Mouse (Mus musculus) kidney, postnatal 0 days (tissue): ENCODE data around the gene 1700029P11Rik. TPM values are rescaled to one million over a fixed set of nuclear protein-coding genes. Genes with fewer than 3 reads are reported as not detected.
A peak's percentile ranks its signal among the peaks of the same experiment; 100 is the strongest.
"Not testable (repeated sequence)": the region's sequence is repeated elsewhere in the genome, so short reads cannot be mapped to it uniquely, and the experiment has no call there.

Experiments
- ATAC-seq: fragments of 200-750 bp; cut with Nextera tagmentation; replicated peaks from 2 replicates; pipeline ENCODE4 v1.8.0; 2017; ENCODE audit warnings: low read depth, moderate number of reproducible peaks, moderate TSS enrichment, moderate library complexity; ENCODE audit not compliant: low FRiP score
- DNase-seq: peaks from one replicate; pipeline ENCODE4 v3.0.0-alpha.2; 2016; ENCODE audit warnings: low spot score
- H3K27ac ChIP-seq: fragments of 300-500 bp; sonication (generic); 2 replicates; pipeline ENCODE4 v1.5.1; 2014; ENCODE audit warnings: mild to moderate bottlenecking
- H3K27me3 ChIP-seq: fragments of 300-500 bp; sonication (generic); 2 replicates; pipeline ENCODE4 v1.6.1; 2014; ENCODE audit warnings: low read length, mixed read lengths; ENCODE audit not compliant: insufficient read depth
- H3K36me3 ChIP-seq: fragments of 300-500 bp; sonication (generic); 2 replicates; pipeline ENCODE4 v1.6.1; 2014; ENCODE audit warnings: low read length, mixed read lengths; ENCODE audit not compliant: insufficient read depth
- H3K4me1 ChIP-seq: fragments of 300-500 bp; sonication (generic); replicated peaks from 2 replicates; pipeline ENCODE4 v1.6.1; 2014; ENCODE audit warnings: antibody characterized with exemption, low read length, mixed read lengths; ENCODE audit not compliant: insufficient read depth
- H3K4me2 ChIP-seq: fragments of 300-500 bp; sonication (generic); 2 replicates; pipeline ENCODE4 v1.6.1; 2014; ENCODE audit warnings: mild to moderate bottlenecking, low read length, moderate library complexity, mixed read lengths
- H3K4me3 ChIP-seq: fragments of 300-500 bp; sonication (generic); replicated peaks from 2 replicates; pipeline ENCODE4 v1.5.1; 2014; ENCODE audit warnings: low read depth, low read length
- H3K9ac ChIP-seq: fragments of 300-500 bp; sonication (generic); 2 replicates; pipeline ENCODE4 v1.6.1; 2014; ENCODE audit warnings: low read depth, low read length
- H3K9me3 ChIP-seq: fragments of 300-500 bp; sonication (generic); replicated peaks from 2 replicates; pipeline ENCODE4 v1.6.1; 2016; ENCODE audit warnings: low read length, inconsistent platforms, mixed read lengths
- CTCF ChIP-seq: IDR thresholded peaks from 2 replicates; pipeline ENCODE4 v1.5.1; 2016; ENCODE audit warnings: antibody characterized with exemption, low read depth, mild to moderate bottlenecking, moderate library complexity
- WGBS: fragments of 180-500 bp; shearing (Covaris S2); extraction: QIAGEN DNeasy Blood & Tissue Kit; methylation state at CpG from one replicate; pipeline ENCODE4 v1.1.7; 2014; 5-methylcytosine and 5-hydroxymethylcytosine counted together
- polyA plus RNA-seq: library from polyadenylated mRNA; unstranded; fragments of >200 nt; fragmentation: Nextera tagmentation; extraction: Ambion mirVana; gene quantifications from 2 replicates; pipeline ENCODE4 v1.2.1, GENCODE M21; 2015

Gene 1700029P11Rik
- polyA plus RNA-seq, 1 experiment from 2014 or later, result not detected

GRCm38 (mm10) chr15:81964262-81964661, 16.1 kb upstream of the 1700029P11Rik start:
- H3K27me3 ChIP-seq, result no peaks in the 10 kb centered on the region
- 24% methylated on average over 1 of the region's 1 CpGs for WGBS
- H3K9me3 ChIP-seq, result no peaks in the 10 kb centered on the region
- no peaks in the 10 kb centered on the region for H3K36me3 ChIP-seq
- ATAC-seq, result no peak
- TF ChIP-seq CTCF, result no peak
- H3K4me1 ChIP-seq, result no peaks in the 10 kb centered on the region; the same call in 1 of the 2 replicates
- DNase-seq, result no peak
- no peak overlapping the region for H3K27ac ChIP-seq
- H3K4me2 ChIP-seq, result no peak overlapping the region
- no peak overlapping the region for H3K9ac ChIP-seq
- no peak overlapping the region for H3K4me3 ChIP-seq

GRCm38 (mm10) chr15:81964980-81965545, 15.3 kb upstream of the 1700029P11Rik start:
- Histone ChIP-seq H3K36me3 (no peaks in the 10 kb centered on the region), H3K4me3 (no peak overlapping the region), H3K4me2 (no peak overlapping the region), H3K9ac (no peak overlapping the region), H3K4me1 (no peaks in the 10 kb centered on the region; the same call in 1 of the 2 replicates), H3K27me3 (no peaks in the 10 kb centered on the region), H3K27ac (no peak overlapping the region), H3K9me3 (no peaks in the 10 kb centered on the region)
- no peak for ATAC-seq
- no peak for TF ChIP-seq CTCF
- WGBS, result 59% methylated on average over 4 of the region's 4 CpGs
- no peak for DNase-seq

GRCm38 (mm10) chr15:81966062-81966829, 14.1 kb upstream of the 1700029P11Rik start:
- WGBS, result 69% methylated on average over 12 of the region's 14 CpGs
- ATAC-seq, result no peak

GRCm38 (mm10) chr15:81967821-81968220, 12.5 kb upstream of the 1700029P11Rik start:
- DNase-seq, result no peak
- Histone ChIP-seq H3K27ac (no peak overlapping the region), H3K4me2 (no peak overlapping the region), H3K9ac (no peak overlapping the region), H3K4me1 (no peaks in the 10 kb centered on the region), H3K4me3 (no peak overlapping the region), H3K9me3 (no peaks in the 10 kb centered on the region), H3K36me3 (no peaks in the 10 kb centered on the region), H3K27me3 (no peaks in the 10 kb centered on the region)
- no peak for TF ChIP-seq CTCF
- WGBS, result 87% methylated on average over 5 of the region's 5 CpGs
- ATAC-seq, result no peak

More at GRCm38 (mm10) chr15:81966062-81966829, 14.1 kb upstream of the 1700029P11Rik start:
- no peaks in the 10 kb centered on the region for H3K9me3 ChIP-seq
- no peak overlapping the region for H3K4me2 ChIP-seq
- DNase-seq, result no peak
- TF ChIP-seq CTCF, result no peak
- no peaks in the 10 kb centered on the region for H3K27me3 ChIP-seq
- no peak overlapping the region for H3K9ac ChIP-seq
- H3K27ac ChIP-seq, result no peak overlapping the region
- no peak overlapping the region for H3K4me3 ChIP-seq
- H3K4me1 ChIP-seq, result no peaks in the 10 kb centered on the region
- H3K36me3 ChIP-seq, result no peaks in the 10 kb centered on the region

GRCm38 (mm10) chr15:81968447-81968846, 11.9 kb upstream of the 1700029P11Rik start:
- no peaks in the 10 kb centered on the region for H3K27me3 ChIP-seq
- TF ChIP-seq CTCF, result no peak
- no peaks in the 10 kb centered on the region for H3K9me3 ChIP-seq
- H3K27ac ChIP-seq, result no peak overlapping the region
- H3K9ac ChIP-seq, result no peak overlapping the region
- no peak overlapping the region for H3K4me3 ChIP-seq
- no peak overlapping the region for H3K4me2 ChIP-seq
- WGBS, result 46% methylated on average over 2 of the region's 2 CpGs
- H3K36me3 ChIP-seq, result no peaks in the 10 kb centered on the region
- no peaks in the 10 kb centered on the region for H3K4me1 ChIP-seq
- ATAC-seq (no peak), DNase-seq (no peak)

GRCm38 (mm10) chr15:81969173-81969572, 11.2 kb upstream of the 1700029P11Rik start:
- H3K9me3 ChIP-seq, result no peaks in the 10 kb centered on the region
- no peaks in the 10 kb centered on the region for H3K27me3 ChIP-seq
- no peak overlapping the region for H3K4me2 ChIP-seq
- 38% methylated on average over 7 of the region's 7 CpGs for WGBS
- no peak for TF ChIP-seq CTCF
- no peaks in the 10 kb centered on the region for H3K36me3 ChIP-seq
- ATAC-seq, result no peak
- no peak overlapping the region for H3K9ac ChIP-seq
- H3K27ac ChIP-seq, result no peak overlapping the region
- H3K4me3 ChIP-seq, result no peak overlapping the region
- H3K4me1 ChIP-seq, result no peaks in the 10 kb centered on the region
- peak; percentile 42 for DNase-seq

GRCm38 (mm10) chr15:81969635-81970034, 10.7 kb upstream of the 1700029P11Rik start:
- not testable (repeated sequence) for H3K27ac ChIP-seq, ATAC-seq, H3K4me1 ChIP-seq, H3K27me3 ChIP-seq, H3K4me2 ChIP-seq, H3K9me3 ChIP-seq, H3K9ac ChIP-seq, H3K4me3 ChIP-seq, DNase-seq, H3K36me3 ChIP-seq
- WGBS, result 62% methylated on average over 6 of the region's 6 CpGs

GRCm38 (mm10) chr15:81970498-81970897, 9.8 kb upstream of the 1700029P11Rik start:
- H3K36me3 ChIP-seq, ATAC-seq, H3K27me3 ChIP-seq: not testable (repeated sequence)

GRCm38 (mm10) chr15:81975156-81975555, 5.2 kb upstream of the 1700029P11Rik start:
- not testable (repeated sequence) for ATAC-seq, H3K9ac ChIP-seq, DNase-seq, H3K27ac ChIP-seq, H3K4me3 ChIP-seq, H3K4me1 ChIP-seq, H3K9me3 ChIP-seq, H3K36me3 ChIP-seq, H3K4me2 ChIP-seq, H3K27me3 ChIP-seq
- WGBS, result 92% methylated on average over 8 of the region's 8 CpGs

More at GRCm38 (mm10) chr15:81970498-81970897, 9.8 kb upstream of the 1700029P11Rik start:
- not testable (repeated sequence) for H3K4me1 ChIP-seq, H3K9me3 ChIP-seq, H3K4me2 ChIP-seq, H3K27ac ChIP-seq, H3K9ac ChIP-seq, DNase-seq, H3K4me3 ChIP-seq
- 89% methylated on average over 4 of the region's 4 CpGs for WGBS
